Mouse (Mus musculus) central nervous system, embryonic 14 days (tissue): ENCODE results near the gene 1810043G02Rik. TPM values are rescaled to one million over a fixed set of nuclear protein-coding genes. Genes with fewer than 3 reads are reported as not detected.

Source experiments
- polyA plus RNA-seq: library from polyadenylated mRNA; depleted of rRNA; stranded (reverse); fragments of >200 nt; gene quantifications from 2 replicates; pipeline ENCODE4 v1.2.3, GENCODE M21; 2012; rRNA removed

1810043G02Rik gene
- polyA plus RNA-seq, result 56.4 and 61.4 TPM in 2 replicates

DNA sequence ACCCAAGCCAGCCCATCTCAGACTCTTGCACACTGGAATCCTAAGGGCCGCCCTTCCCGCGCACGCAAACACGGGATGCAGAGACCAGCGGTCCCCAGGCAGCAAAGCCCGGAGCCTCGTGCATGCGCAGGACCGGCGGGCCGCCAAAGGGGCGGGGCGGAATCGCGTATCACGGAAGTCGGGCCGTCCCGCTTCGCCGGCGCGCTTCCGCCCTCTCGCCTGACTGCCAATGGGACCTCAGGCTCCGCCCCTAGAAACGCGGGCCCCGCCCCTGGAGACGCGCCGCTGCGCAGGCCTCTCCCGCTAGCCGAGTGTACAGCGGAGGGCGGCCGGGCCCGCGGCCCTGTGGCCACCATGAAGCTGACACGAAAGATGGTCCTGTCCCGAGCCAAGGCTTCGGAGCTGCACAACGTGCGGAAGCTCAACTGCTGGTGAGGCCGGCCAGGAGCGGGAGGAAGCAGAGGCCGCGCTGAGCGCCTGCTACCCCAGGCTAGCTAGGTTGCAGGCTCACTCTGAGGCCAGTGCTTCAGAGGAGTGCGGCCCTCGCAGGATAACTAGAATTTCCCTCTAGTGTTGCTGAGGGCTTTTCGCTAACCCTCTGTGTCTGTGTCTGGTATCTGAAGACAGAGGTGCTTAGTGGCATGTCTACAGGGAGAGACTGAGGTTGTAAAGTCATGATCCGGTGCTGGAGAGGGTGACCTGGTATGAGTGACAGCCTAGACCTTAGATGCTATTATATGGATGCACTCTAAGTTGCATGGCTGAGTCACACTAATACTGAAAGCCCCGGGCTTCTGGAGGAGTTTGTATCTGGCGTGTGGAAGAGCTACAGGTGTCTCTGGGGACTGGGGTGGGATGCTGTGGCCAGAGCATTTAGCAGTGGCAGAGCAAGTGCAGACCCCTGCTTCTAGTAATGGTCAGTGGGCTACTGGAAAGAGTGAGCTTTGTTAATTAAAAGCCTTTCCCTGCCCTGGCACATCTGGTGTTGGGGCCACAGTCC lies at the start of gene 1810043G02Rik:
1810043G02Rik (plus strand) TSS at position 174 of the 1,000 bp plus-strand sequence.

DNA sequence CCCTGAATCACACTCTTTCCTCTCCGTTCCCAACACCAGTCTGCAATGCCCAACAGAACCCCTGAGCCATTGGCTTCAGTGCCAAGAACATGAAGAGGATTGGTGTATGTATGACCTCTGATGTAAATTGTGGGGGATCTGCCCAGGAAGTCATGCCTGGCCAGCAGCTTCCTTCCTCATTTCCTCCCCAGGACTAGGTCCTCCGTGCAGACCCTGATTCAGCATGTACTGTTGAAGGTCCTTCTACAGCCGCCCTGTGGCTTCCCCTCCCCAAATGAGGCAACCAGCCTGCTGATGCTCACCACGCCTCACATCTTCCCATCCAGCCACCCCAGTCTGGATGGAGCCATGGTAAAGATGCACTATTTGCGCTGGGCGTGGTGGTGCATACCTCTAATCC lies 7.8 kb upstream of the 1810043G02Rik start, which contains the start of gene Trpm2:
Trpm2 (minus strand) TSS at position 83 of the 400 bp plus-strand sequence.

DNA sequence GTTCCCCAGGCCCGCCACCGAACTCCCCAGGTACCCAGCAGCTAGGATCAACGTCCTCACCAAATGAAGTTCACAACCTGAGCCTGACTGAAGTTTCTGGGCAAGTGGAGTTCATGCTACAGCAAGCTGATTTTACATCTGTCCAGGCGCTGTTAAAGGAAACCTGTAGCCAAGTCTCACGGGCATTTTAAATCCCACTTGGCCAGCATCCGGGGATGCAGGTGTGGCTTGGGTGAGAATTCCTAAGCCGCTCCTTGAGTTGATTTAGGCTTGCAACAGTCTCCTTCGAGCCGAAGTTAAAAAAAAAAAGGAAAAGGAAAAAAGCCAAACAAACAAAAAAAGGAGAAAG lies 31.6 kb downstream of the 1810043G02Rik start, which contains the start of gene Pfkl:
Pfkl (minus strand) TSS at position 139 of the 349 bp plus-strand sequence.

Other genes starting within 250 kb of the 1810043G02Rik start
- not detected in 2 replicates for gene Gm18596, start 235.9 kb upstream of the 1810043G02Rik start, polyA plus RNA-seq
- gene Gm9736, start 227.2 kb upstream of the 1810043G02Rik start, polyA plus RNA-seq, result not detected in 2 replicates
- not detected in 2 replicates for gene Gm3233, start 218.8 kb upstream of the 1810043G02Rik start, polyA plus RNA-seq
- not detected in 2 replicates for gene Gm3238, start 207.2 kb upstream of the 1810043G02Rik start, polyA plus RNA-seq
- not detected in 2 replicates for gene Gm7138, start 201.6 kb upstream of the 1810043G02Rik start, polyA plus RNA-seq
- gene Gm3250, start 196.0 kb upstream of the 1810043G02Rik start, polyA plus RNA-seq, result not detected in 2 replicates
- not detected in 2 replicates for gene Gm7137, start 190.3 kb upstream of the 1810043G02Rik start, polyA plus RNA-seq
- gene Gm9639, start 183.4 kb upstream of the 1810043G02Rik start, polyA plus RNA-seq, result not detected in 2 replicates
- gene Gm19668, start 179.4 kb upstream of the 1810043G02Rik start, polyA plus RNA-seq, result not detected in 2 replicates
- gene Gm9507, start 166.7 kb upstream of the 1810043G02Rik start, polyA plus RNA-seq, result not detected in 2 replicates
- not detected in 2 replicates for gene Gm2696, start 163.8 kb upstream of the 1810043G02Rik start, polyA plus RNA-seq
- not detected in 2 replicates for gene Krtap10-4, start 151.4 kb upstream of the 1810043G02Rik start, polyA plus RNA-seq
- gene Krtap10-10, start 142.6 kb upstream of the 1810043G02Rik start, polyA plus RNA-seq, result not detected in 2 replicates
- gene Gm36176, start 131.7 kb upstream of the 1810043G02Rik start, polyA plus RNA-seq, result not detected in 2 replicates
- not detected in 2 replicates for gene Gm10318, start 125.7 kb upstream of the 1810043G02Rik start, polyA plus RNA-seq
- not detected in 2 replicates for gene Gm3285, start 116.5 kb upstream of the 1810043G02Rik start, polyA plus RNA-seq
- gene Lrrc3, start 76.0 kb upstream of the 1810043G02Rik start, polyA plus RNA-seq, result 7.8 and 8.8 TPM in 2 replicates
- gene Trpm2, start 8.0 kb upstream of the 1810043G02Rik start, polyA plus RNA-seq, result 5.5 and 5.7 TPM in 2 replicates
- gene Pfkl, start 31.6 kb downstream of the 1810043G02Rik start, polyA plus RNA-seq, result 127 and 130 TPM in 2 replicates
- 0.10 TPM in 1 of 2 replicates, not detected in the other for gene Dnmt3l, start 63.4 kb downstream of the 1810043G02Rik start, polyA plus RNA-seq
- gene Aire, start 65.1 kb downstream of the 1810043G02Rik start, polyA plus RNA-seq, result 0.57 and 0.96 TPM in 2 replicates
- 1.2 and 2.1 TPM in 2 replicates for gene Icosl, start 90.8 kb downstream of the 1810043G02Rik start, polyA plus RNA-seq
- gene D10Jhu81e, start 191.3 kb downstream of the 1810043G02Rik start, polyA plus RNA-seq, result 69.8 and 72.3 TPM in 2 replicates
- 16.0 and 17.4 TPM in 2 replicates for gene Pwp2, start 206.6 kb downstream of the 1810043G02Rik start, polyA plus RNA-seq